Mouse (Mus musculus) spleen, adult 2 months (tissue): ENCODE measurements around the gene Slc4a3. TPM values are rescaled to one million over a fixed set of nuclear protein-coding genes. Genes with fewer than 3 reads are reported as not detected.

ENCODE experiments used
- DNase-seq, 2 experiments: peaks; one replicate each; pipeline versions ENCODE4 v3.0.0 to v3.0.0-alpha.2; 2012 to 2021; ENCODE audit warnings: low spot score in 2 of 2, low read depth in 1 of 2
- H3K27ac ChIP-seq: fragments of 200-500 bp; 2 replicates; pipeline ENCODE4 v1.5.1; 2012; ENCODE audit warnings: low read length, inconsistent platforms; ENCODE audit not compliant: insufficient read depth
- H3K27me3 ChIP-seq: fragments of 200-500 bp; 2 replicates; pipeline ENCODE4 v1.6.1; 2012; ENCODE audit warnings: mild to moderate bottlenecking, moderate library complexity, low read length, inconsistent platforms; ENCODE audit not compliant: control insufficient read depth, insufficient read depth
- H3K36me3 ChIP-seq: fragments of 200-500 bp; 2 replicates; pipeline ENCODE4 v1.6.1; 2012; ENCODE audit warnings: mild to moderate bottlenecking, low read length, inconsistent platforms; ENCODE audit not compliant: control insufficient read depth, insufficient read depth
- H3K4me1 ChIP-seq: fragments of 200-500 bp; 2 replicates; pipeline ENCODE4 v1.6.1; 2011; ENCODE audit warnings: inconsistent platforms; ENCODE audit not compliant: control insufficient read depth, insufficient read depth, insufficient read length
- H3K4me3 ChIP-seq: fragments of 200-500 bp; 2 replicates; pipeline ENCODE4 v1.5.1; 2011; ENCODE audit warnings: mild to moderate bottlenecking, inconsistent platforms; ENCODE audit not compliant: insufficient read depth, insufficient read length; ENCODE audit errors: extremely low read depth
- CTCF ChIP-seq: fragments of 200-500 bp; IDR thresholded peaks from 2 replicates; pipeline ENCODE4 v1.5.1; 2011; ENCODE audit warnings: mild to moderate bottlenecking, inconsistent platforms; ENCODE audit not compliant: insufficient read depth, insufficient read length, insufficient replicate concordance; ENCODE audit errors: extremely low read depth
- POLR2A ChIP-seq: fragments of 200-500 bp; IDR thresholded peaks from 2 replicates; pipeline ENCODE4 v1.6.1; 2011; ENCODE audit warnings: low read depth, low read length, inconsistent platforms
- WGBS: fragments of 180-500 bp; shearing (Covaris S2); methylation state at CpG from one replicate; pipeline ENCODE4 v1.1.7; 2018; 5-methylcytosine and 5-hydroxymethylcytosine counted together
- polyA plus RNA-seq: library from polyadenylated mRNA; depleted of rRNA; stranded (reverse); fragments of >200 nt; gene quantifications from 2 replicates; pipeline ENCODE4 v1.2.3, GENCODE M21; 2012

Gene Slc4a3
- polyA plus RNA-seq, 1 experiment: 4.5 TPM

DNA sequence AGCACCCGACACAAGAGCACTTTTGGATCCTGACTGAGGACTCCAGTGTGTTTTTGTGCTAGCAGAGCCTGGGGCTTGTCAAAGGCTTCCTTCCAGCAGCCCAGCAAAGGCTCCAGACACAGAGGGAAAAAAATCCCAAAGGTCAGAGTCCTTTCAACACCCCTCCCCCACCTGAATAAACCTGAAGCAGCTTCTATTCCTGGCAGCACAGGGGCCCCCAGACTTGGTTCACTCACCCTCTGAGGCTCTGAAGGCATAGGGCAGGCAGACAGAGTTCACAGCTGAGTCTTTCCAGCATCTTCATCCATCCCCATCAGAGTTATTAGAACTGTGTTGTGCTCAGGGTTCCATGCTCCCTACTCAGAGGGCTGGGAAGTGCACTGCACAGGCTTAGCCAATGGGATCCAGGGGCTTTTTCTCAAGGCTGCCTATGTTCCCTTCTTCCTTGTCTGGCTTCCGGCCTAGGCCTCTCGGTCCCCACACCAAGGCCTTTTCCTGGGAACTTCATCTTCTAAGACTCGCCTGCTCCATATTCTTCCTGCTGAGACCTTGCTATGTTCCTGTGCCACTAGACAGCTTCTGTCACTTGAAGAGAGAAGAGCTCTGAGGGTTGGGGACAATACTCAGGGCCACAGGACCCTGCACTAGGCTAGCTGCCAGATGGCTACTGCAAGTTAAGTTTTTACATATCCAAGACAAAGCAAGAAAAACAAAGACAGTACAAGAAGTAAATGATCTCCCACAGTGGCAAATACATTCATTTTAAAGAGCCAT is 34.4 kb upstream of the Slc4a3 start:
- DNase-seq: no peak
- WGBS: 90% methylated on average over 4 of the region's 4 CpGs
- no peaks in the 10 kb centered on the region for H3K36me3 ChIP-seq
- no peak overlapping the region for H3K27ac ChIP-seq
- no peak overlapping the region for H3K4me3 ChIP-seq
- no peaks in the 10 kb centered on the region for H3K27me3 ChIP-seq
- H3K4me1 ChIP-seq: no peaks in the 10 kb centered on the region
- TF ChIP-seq POLR2A (no peak), CTCF (no peak)

DNA sequence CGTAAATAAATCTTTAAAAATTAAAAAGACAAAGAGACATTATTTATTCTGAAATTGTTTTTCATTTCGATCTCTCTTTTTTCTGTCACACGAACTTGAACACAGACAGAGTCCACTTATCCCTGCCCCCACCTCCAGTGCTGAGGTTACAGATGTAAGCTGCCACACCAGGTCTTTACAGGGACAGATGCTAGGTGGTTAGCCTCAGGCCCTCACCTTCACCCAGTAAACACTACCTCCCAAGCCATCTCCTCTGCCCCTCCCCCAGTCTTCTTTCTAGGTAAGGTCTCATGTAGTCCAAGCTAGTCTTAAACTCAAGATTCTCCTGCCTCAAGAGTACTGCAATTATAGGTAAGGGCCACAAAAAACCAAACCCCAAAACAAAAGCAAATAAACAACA is 33.5 kb upstream of the Slc4a3 start:
- Histone ChIP-seq H3K36me3 (no peaks in the 10 kb centered on the region), H3K27me3 (no peaks in the 10 kb centered on the region), H3K27ac (no peak overlapping the region), H3K4me3 (no peak overlapping the region), H3K4me1 (no peaks in the 10 kb centered on the region)
- no peak for TF ChIP-seq POLR2A
- no peak for TF ChIP-seq CTCF
- WGBS: 90% methylated on average over 3 of the region's 3 CpGs
- DNase-seq: no peak

DNA sequence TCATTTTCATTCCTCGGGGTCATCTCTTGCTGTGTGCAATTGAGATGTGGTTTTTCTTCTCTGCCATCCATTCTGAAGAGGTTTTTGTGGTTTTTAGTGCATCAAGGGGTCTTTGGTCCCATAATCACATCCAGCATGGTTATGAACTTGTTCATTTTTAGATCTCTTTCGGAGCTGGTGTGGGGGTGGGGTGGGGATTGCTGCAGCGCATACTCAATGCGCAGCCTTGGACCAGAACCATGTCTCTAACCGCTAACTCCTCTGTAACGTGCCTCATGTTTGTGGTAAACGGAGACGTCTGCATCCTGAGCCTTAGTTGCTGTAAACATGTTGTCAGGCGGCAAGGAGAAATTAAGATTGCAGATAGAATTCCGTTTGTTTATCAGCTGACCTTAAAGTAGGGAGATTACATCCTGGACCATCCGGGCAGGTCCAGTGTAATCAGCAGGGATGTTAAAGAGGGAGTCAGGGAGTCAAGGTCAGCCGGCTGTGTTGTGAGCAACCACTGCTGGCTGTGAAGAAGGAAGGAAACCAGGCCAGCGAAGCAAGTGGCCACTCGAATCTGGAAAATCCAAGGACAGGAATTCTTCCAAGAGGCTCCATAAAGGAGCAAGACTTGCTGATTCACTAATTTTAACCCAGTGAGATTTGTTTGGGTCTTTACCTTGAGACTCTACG is 29.2 kb upstream of the Slc4a3 start:
- Histone ChIP-seq H3K4me1 (peaks cover 3% of the 10 kb centered on the region; the same call in 1 of the 2 replicates), H3K36me3 (no peaks in the 10 kb centered on the region), H3K27me3 (no peaks in the 10 kb centered on the region), H3K27ac (no peak overlapping the region), H3K4me3 (no peak overlapping the region)
- TF ChIP-seq CTCF (no peak), POLR2A (no peak)
- no peak for DNase-seq
- WGBS: 87% methylated on average over 15 of the region's 15 CpGs

DNA sequence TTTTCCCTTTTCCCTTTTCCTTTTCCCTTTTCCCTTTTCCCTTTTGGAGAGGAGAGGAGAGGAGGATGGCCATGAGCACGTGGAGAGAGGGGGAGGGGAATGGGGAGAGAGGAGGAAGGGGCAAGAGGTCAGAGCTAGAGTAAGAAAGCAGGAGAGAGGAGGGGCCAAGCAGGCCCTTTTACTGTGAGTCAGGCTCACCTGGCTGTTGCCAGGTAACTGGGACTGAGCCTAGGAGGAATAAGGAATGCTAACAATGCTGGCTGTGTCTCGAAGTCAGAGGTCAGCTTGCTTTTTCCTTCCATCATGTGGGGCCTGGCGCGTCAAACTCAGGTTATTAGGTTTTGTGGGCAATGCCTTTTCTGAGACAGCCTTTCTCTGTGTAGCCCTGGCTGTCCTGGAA is 28.1 kb upstream of the Slc4a3 start:
- Histone ChIP-seq H3K27ac (no peak overlapping the region), H3K4me3 (no peak overlapping the region), H3K27me3 (no peaks in the 10 kb centered on the region), H3K36me3 (no peaks in the 10 kb centered on the region), H3K4me1 (peaks cover 3% of the 10 kb centered on the region; the same call in 1 of the 2 replicates)
- TF ChIP-seq CTCF: no peak
- 83% methylated on average over 4 of the region's 4 CpGs for WGBS
- DNase-seq: no peak

DNA sequence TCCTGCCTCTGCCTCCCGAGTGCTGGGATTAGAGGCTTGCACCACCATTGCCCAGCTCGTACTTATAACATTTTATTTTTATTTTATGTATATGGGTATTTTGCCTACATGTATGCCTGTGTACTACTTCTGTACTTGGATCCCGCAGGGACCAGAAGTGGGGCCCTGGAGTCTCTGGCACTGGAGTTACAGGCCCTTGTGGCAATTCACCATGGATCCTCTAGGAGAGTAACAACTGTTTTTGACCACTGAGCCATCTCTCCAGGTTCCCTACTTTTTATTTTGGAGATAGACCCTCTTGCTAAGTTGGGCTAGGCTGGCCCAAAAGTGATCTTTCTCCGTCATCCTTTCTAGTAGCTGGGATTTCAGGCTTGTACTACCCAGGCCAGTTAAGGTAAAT is 27.6 kb upstream of the Slc4a3 start:
- Histone ChIP-seq H3K4me1 (peaks cover 3% of the 10 kb centered on the region; the same call in 1 of the 2 replicates), H3K36me3 (no peaks in the 10 kb centered on the region), H3K27me3 (no peaks in the 10 kb centered on the region), H3K4me3 (no peak overlapping the region), H3K27ac (no peak overlapping the region)
- no peak for DNase-seq
- WGBS: 88% methylated on average over 4 of the region's 4 CpGs
- TF ChIP-seq POLR2A: no peak
- no peak for TF ChIP-seq CTCF

DNA sequence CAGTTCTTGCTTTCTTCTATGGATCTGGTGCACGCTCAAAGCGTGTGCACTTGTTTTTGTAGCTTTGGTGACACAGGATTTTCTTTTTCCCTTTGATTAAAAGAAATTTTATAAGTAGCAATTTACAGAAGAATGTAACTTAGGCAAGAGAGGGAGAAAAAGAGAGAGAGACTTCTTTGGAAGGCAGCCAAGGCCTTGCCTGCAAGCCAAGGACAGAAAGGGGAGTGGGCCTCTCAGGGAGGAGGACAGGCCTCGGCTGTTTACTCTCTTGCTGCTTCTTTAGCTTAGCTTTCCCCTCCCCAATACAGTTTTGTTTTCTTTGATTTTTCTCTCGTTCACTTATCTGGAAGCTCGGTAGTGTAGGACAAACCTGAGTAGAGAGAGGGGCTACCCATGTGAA is 26.5 kb upstream of the Slc4a3 start:
- H3K4me1 ChIP-seq: peaks cover 3% of the 10 kb centered on the region; the same call in 1 of the 2 replicates
- H3K36me3 ChIP-seq: no peaks in the 10 kb centered on the region
- H3K27me3 ChIP-seq: no peaks in the 10 kb centered on the region
- no peak overlapping the region for H3K4me3 ChIP-seq
- H3K27ac ChIP-seq: no peak overlapping the region
- no peak for DNase-seq
- WGBS: 90% methylated on average over 5 of the region's 5 CpGs
- TF ChIP-seq POLR2A (no peak), CTCF (no peak)
